Mouse (Mus musculus) retina, postnatal 1 day (tissue): ENCODE results near the gene Rerg.

Source experiments
- DNase-seq: peaks from one replicate; pipeline ENCODE4 v3.0.0-alpha.2; 2012

Gene Rerg

DNA sequence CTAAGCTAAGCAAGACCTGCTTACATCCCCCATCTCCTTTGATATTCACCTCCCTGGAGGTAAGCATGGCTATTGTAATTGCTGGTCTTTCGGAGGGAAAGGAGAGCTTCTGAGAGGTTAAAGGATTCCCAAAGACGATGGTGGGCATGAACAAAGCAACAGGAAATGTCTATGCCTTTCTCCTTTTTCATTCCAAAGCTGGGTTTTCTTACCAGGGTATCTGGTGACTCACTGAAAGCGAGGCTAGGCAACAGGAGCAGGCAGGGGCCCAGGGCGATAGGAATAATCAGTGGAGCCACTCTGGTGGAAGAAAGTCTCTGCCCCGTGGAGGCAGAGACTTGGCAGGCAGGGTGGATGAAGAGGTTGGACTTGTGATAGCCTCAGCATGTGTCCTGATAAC, at the start of gene Rerg:
Gene Rerg (minus strand): TSS at position 272 of the 400 bp plus-strand sequence.
- no peak for DNase-seq

DNA sequence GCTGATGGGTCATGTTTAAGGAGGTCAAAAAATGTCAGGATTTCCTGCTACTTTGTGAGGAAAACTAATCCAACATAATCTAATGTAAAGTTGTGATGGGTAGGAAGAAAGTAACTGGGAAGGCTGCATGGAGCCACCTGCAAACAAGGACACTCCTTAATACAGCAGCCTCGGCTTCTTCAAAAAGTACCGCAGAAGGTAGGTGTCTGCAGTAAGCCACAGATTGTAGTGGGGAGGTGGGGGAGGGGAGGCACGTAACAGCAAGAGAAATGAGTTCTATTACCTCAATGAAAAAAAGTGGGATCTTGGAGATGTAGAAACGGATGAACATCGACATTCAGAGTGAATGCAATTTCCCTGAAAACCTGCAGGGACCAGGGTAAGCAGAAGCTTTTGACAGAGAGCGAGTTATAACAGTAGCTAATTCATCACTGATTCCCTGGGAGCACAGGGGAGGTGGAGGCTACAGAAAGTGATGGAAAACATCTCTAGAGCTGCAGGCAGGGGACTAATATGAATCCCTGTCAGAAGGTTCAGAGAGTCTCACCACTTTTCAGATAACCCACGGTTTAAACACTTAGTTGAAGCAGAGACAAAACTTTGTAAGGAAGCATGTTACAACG, 47.7 kb upstream of the Rerg start:
- no peak for DNase-seq

DNA sequence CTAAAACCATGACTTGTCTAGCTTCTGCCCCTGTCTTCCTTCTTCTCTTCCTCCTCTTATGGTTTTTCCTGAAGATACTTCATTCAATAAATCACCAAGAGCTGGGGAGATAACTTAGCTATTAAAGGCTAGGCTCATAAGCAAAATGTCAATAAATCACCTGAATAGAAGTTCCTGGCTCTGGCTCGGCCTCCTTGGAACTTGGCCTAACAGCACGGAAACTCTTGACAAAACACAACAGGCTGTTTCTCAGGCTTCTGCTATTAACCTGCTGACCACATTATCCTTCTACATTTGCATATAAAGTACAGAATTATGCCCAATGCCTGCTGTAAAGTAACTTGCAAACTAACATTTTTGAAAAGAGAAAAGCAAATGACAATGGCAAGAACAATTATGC, 41.1 kb upstream of the Rerg start:
- no peak for DNase-seq

DNA sequence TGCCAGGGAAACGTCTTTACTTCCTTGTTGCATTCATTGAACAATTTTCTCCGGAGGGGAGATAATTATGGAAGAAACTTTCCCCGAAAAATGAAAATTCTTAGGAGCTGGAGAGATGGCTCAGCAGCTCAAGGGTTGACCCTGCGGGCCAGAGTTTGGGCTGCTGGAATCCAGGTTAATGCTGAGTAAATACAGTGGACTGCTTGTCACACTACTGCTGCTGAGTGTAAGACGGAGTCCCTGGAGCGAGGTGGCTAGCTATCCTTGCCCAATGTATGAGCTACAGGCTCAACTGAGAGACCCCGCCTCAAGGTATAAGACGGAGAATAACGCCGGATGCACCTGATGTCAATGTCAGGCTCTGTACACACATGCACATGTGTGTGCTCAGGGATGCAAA, 40.7 kb upstream of the Rerg start:
- DNase-seq = no peak

- DNase-seq = no peak
Measured at GRCm38 (mm10) chr6:137209992-137210391, 39.7 kb upstream of the Rerg start.

DNA sequence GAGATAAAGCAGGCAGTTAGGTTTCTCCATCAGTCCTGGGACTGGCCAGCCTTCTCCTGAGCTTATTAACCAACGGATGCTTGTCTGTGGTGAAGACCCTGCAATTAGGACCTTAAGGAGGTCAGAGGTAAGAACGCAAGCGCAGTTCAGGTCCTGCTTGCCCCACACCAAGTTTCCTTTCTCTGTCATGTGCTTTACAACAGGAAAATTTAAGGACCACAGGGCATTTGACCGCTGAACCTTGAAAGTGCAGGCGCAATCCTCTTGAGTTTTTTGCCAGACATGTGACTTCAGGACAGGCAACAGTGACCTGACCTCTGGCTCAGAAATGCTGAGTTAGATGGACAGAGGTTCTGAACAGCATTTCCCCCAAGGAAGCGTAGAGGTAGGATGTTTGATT, 36.8 kb upstream of the Rerg start:
- no peak for DNase-seq

DNA sequence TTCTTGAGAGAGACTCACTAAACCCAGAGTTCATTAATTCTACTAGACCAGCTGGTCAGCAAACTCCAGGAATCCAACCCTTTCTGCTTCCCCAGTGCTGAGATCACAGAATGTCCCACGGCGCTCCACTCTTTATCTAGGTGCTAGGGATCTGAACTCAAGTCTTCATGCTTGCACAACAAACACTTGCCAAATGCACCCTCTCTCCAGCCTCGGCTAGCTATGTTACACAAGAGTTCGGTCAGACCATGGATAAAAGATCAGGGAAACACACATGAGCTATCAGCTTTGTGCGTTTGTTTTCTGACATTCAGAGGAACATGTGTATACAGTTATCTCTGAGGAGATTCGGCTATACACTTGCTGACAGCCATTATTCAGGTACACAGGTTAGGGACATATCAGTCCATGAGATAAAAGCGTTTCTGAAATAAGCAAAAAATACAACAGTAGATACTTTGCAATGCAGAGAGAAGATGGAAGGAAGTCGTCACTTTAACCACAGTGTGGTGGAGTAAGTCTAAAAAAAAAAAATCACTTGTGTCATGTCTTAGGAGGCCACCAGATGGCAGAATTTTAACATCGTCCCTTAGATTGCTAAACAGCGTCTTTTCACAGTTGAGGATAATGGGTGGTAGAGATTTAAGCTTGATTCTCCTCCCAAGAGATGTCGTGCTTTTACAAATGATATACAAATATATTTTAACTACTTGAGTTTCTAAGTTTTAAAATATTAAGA, 35.5 kb upstream of the Rerg start:
- peak; percentile 66 for DNase-seq

DNA sequence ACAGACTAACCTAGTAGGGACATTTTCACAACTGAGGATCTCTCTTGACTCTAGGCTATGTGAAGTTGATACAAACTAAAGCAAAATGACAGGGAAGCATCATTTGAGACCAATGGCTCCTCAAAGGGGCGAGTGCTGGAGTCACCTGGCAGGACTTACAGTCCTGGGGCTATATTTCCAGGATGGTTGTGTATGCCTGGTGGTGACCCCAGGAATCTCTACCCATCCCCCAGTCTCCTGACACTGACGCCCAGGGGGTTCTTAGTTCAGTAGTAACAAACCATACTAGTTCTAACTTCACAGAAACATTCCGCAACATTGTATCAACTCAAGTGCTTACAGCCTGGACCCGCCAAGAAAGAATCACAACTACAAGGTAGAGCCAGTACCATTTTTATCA, 32.4 kb upstream of the Rerg start:
- DNase-seq = no peak

DNA sequence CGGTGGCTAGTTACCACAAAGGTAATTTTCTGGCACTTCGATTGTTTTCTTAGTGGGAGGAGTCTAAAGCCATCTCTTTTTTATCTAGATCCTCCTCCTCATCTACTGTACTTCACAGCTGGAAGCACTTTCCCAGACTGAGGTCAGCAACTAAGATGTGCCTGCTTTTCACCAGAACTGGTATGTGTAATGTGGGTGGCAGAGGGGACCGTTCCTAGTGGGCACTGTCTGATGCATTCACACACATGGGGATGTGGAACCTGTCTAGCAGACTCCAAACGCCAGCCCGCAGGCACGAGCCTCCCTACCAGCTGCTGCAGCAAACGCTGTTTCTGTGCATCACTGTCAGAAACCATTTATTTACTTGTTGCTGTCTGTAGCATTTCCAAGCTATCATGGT, 31.3 kb upstream of the Rerg start:
- peak; percentile 67 for DNase-seq

DNA sequence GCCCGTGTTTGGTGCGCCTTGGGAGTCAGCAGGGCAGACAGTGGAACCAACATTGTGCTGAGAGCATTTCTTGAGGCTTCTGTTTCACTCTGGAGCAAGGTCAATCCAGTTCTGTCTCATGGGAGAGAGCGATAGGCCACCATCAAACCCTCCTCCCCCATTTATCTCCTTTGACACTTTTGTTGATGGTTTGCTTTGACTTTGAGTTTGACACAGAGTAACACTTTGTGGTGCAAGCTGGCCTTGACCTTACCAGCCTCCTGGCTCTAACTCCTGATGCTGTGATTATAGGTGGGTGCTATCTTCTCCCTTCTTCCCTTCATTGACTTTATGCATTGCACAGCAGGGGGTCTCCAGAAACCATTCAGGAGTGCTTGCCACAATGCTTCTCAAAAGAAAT, 30.9 kb upstream of the Rerg start:
- DNase-seq = no peak

GRCm38 (mm10) chr6:137192063-137192462, 21.8 kb upstream of the Rerg start:
- peak; percentile 68 for DNase-seq

- DNase-seq = no peak
Measured at GRCm38 (mm10) chr6:137191026-137191425, 20.7 kb upstream of the Rerg start.

- DNase-seq = no peak
Measured at GRCm38 (mm10) chr6:137190577-137190976, 20.3 kb upstream of the Rerg start.

DNA sequence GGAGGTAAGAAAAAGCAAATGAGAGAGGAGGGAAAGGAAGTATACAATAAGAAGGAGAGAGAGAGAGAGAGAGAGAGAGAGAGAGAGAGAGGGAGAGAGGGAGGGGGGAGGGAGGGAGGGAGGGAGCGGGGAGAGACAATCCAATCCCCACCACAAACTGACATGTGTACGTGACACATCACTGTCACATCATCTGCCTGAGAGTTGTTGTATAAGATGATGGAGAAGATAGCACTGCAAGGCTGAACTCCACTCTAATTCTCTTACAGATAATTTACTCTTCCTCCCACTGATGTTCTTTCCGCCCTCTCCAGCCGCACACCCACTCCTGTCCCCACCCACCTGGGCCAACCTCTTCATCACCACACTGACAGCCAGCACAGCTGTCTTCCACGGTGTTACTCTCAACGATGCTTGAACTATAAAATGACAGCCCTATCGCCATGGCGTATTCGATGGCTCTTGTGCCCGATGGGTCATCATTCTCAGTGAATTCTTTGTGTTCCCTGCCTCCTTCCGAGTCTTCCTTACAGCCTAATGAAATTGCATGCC, 18.2 kb upstream of the Rerg start:
- DNase-seq = no peak

- no peak for DNase-seq
Measured at GRCm38 (mm10) chr6:137187426-137187825, 17.1 kb upstream of the Rerg start.

DNA sequence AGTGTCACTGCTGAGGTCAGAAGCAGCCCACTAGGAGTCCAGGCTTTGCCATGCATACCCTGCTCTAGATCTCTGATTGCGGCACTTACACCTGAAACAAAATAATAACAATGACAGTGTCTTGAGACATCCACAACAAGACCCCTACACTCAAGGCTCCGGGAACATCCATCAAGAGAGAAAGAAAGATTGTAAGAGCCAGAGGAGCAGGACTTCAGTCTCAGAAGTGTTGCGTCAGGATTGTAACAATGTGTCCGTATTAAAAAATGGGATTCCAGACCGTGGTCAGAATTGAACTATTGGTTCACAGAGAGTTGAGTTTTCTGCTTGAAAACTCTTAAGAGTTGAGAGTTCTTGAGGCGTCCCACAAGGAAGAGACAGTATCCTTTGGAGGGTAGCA, 10.3 kb upstream of the Rerg start:
- no peak for DNase-seq

DNA sequence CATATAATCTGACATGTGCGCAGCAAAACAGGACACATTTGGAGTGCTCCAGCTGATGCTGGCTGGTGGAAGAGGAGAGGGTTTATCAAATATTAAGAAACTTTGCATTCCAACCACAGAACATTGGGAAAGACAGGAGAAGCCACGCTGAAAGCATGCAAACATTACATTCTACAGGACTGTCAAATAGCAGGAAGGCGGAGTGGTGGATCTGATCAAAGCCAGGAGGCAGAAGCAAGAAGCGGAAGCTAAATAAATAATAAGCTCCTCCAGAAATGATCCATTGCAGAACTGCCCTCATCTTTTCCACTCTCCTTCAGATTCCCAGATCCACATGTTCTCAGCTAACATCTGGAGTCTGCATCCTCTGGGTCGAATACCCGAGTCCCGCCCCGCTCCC, 9.8 kb upstream of the Rerg start:
- DNase-seq = no peak

GRCm38 (mm10) chr6:137179026-137179425, 8.7 kb upstream of the Rerg start:
- no peak for DNase-seq

DNA sequence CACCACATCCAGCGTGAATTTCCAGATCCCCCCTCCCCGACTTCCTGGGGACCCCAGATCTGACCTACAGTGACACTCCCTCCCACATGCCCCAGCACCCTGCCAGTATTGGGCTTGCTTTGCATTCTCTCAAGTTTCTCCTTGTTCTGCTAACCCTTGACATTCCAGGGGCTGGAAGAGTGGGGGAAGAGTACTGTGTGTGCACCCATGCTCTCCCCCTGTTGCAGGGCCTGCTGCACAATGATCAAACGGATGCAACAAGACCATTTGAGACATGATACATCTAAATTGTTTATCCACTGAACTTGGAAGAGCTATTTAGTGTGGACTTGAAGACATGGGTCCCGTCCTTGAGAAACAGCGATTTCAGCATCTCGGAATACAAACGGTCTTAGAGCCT, 349 bp upstream of the Rerg start:
- no peak for DNase-seq

DNA sequence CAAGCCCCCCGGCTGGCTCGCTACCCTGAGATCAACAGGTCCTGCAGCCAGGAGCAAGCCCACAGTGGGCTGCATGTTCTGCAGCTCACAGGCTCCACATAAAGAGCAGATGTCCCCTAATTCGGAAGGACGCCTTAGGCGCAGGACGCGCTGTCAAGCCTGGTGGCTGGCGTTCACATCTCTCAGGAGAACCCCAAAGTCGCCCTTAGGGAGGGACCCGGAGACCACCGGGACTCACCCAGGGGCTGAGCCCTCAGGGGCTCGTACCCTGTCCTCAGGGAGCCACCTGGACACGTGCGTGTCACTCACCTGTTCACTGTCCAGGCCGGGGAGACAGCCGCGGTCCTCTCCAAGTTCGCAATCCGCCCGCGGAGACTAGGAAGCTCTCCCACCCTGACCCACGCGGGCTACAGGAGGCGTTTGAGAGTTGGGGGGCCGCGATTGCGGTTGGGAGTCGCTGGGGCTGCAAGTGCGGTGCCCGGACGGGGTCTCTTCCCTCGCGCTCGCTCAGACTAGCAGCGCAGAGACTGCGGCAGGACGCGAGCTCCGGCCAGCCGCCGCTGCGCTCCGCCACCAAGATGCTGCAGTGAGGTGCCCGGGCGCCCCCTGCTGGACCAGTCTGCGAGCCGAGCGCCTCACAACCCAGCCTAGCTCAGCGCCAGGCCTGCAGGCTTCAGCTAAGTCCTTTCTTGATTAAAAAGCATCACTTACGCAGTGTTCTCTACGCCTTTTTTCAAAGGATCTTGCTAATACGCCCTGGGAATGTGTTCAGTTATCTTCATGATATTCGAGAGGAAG, 927 bp downstream of the Rerg start:
- peak; percentile 89 for DNase-seq

DNA sequence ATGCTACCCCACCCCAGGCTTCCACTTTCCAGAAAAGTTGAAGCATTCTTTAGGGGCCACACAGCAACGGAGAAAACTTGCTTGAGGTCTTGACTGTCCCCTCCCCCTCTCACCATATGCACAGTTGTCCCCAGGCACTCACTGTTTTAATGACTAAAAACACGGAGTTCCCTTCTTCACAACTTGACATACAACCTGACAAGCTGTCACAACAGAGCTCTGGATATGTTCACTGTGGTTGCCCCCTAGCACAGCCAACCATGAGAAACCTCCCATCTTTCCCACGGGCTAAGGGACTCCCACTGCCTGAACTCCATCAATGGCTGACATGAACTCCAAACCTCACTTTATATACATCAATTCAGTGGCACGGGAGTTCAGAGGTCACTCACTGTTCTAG, 3.5 kb downstream of the Rerg start:
- DNase-seq = no peak

DNA sequence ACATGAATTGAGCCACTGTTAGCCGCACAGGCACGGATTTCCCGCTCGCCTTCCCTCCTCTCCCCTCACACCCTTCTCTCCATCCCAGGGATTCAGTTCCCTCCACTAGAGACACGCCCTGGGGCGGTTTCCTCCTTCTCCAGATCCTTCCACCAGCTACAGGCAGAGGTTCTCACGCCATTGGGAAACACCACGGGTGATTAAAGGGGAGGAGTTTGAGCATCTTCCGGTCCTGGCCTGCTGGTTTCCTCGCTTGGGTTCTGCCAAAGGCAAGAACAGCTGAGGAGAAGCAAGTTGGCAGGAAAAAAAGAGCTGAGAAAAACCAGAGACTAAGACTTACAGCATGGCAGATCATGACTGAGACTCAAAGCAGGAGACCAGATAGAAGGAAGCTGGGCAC, 6.7 kb downstream of the Rerg start:
- DNase-seq = no peak

DNA sequence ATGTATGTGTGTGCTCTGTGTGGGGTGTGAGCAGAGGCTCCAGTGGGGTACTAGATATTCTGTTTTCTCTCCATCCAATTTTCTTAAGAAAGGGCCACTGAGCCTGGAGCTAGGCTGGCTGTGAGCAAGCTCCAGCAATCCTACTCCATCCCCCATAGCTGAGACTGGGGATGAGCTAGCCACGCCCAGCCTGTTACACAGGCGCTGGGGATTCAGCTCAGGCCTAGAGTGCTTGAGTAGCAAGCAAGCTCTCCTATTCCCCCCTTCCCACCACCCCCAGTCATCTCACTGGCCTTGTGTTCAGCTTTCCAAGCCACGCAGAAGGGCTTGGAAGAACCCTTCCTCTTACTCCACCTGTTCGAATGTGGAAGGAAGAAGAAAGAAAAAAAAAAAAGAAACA, 7.2 kb downstream of the Rerg start:
- DNase-seq = no peak

DNA sequence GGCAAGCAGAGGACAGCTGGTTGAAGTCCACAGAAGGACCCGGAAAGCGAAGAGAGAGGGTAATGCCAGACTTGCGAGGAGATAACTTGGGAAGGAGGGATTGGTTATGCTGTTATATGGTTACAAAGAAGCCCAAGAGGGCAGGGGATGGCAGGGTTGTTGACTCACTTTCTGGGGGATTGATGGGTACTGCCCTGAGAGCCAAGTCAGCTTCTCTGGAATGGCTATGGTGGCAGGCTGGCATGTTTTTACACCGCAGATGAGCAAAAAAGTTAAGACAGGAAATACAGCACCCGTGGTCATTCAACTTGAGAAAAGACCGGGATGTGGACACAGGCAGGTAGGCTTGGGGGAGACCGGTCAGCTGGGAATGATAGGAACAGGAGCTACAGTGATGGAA, 7.8 kb downstream of the Rerg start:
- no peak for DNase-seq
